Mouse (Mus musculus) small intestine, adult 2 months (tissue): ENCODE data around the gene Mroh2a.

Experiments
- CTCF ChIP-seq: fragments of 200-500 bp; IDR thresholded peaks from 2 replicates; pipeline ENCODE4 v1.5.1; 2012; ENCODE audit warnings: low read depth, mild to moderate bottlenecking, control low read depth, inconsistent platforms, low read length, moderate library complexity, mixed read lengths; ENCODE audit not compliant: insufficient replicate concordance, insufficient read length; ENCODE audit errors: extremely low read depth
- POLR2A ChIP-seq: fragments of 200-500 bp; IDR thresholded peaks from 2 replicates; pipeline ENCODE4 v1.6.1; 2012; ENCODE audit warnings: low read depth, mild to moderate bottlenecking, control low read depth, inconsistent platforms, low read length, moderate library complexity

DNA sequence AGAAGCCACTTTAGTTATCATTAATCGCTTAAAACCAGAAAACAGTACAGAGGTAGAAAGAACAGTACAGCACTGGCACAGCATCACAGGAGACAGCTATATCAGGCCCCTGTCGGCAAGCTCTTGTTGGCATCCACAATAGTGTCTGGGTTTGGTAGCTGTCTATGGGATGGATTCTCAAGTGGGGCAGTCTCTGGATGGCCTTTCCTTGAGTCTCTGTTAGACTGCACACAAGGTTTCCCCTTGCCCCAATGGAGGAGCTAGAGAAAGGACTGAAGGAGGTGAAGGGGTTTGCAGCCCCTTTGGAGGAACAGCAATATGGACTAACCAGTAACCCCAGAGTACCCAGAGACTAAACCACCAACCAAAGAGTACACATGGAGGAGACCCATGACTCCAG lies 65.3 kb downstream of the Mroh2a start:
- TF ChIP-seq CTCF (no peak), POLR2A (no peak)
